Mouse (Mus musculus): ENCODE results near the gene Smim20. TPM values are rescaled to one million over a fixed set of nuclear protein-coding genes. Genes with fewer than 3 reads are reported as not detected.

Smim20 gene
- 63.3 and 67.0 TPM in 2 replicates for polyA plus RNA-seq (2015; fragmentation: Nextera tagmentation; extraction: Ambion mirVana)

DNA sequence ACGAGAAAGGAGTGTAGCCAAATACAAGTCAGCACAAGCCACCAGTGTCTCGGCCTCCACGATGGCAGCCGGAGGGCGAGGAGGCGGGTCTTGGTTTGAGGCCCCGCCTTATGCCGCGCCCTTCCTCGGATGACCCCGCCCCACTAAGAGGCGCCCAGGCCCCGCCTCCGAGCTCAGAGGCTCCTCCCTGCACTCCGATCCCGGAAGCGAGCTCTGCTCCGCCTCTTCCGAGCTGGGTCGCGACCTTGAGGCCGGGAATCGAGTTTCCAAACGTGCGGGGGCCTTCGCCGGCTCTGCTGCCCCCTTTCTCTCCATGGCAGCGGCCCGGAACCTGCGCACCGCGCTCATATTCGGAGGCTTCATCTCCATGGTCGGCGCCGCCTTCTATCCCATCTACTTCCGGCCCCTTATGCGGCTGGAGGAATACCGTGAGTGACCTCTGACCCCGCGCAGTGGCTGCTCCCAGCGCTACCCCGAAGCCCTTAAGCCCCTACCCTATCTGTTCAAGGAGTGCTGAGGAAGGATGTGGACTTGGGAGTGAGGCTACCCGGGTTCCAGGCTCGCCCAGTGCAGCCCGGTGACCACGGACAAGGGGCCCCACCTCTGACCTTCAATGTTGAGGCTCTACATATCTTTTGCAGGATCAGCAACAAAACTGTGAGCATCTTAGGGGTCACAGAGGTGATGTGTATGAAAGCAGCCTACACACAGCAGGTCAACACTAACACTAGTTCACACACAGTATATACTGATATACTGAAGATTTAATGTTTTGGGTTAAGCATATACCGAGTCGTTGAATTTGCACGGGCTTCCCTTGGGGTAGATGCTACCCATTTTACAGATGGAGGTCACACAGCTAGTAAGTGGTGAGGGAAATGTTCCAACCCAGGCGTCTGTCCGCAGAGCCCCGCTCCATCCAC lies at the start of gene Smim20:
Gene Smim20, plus strand, starts transcription at position 153 of the 923 bp plus-strand sequence.

Other genes starting within 250 kb of the Smim20 start
- gene Slc34a2, start 229.0 kb upstream of the Smim20 start, polyA plus RNA-seq (2015; fragmentation: Nextera tagmentation; extraction: Ambion mirVana): 0.02 and 0.13 TPM in 2 replicates
- gene Sel1l3, start 53.2 kb upstream of the Smim20 start, polyA plus RNA-seq (2015; fragmentation: Nextera tagmentation; extraction: Ambion mirVana): 0.14 and 0.18 TPM in 2 replicates
- gene Rbpj, start 199.1 kb downstream of the Smim20 start, polyA plus RNA-seq (2015; fragmentation: Nextera tagmentation; extraction: Ambion mirVana): 14.0 and 15.4 TPM in 2 replicates

All from spleen, postnatal 0 days (tissue).